Mouse (Mus musculus): ENCODE measurements around the gene Pip5k1a. TPM values are rescaled to one million over a fixed set of nuclear protein-coding genes. Genes with fewer than 3 reads are reported as not detected.

The Pip5k1a gene
- polyA plus RNA-seq (2014; fragmentation: Nextera tagmentation; extraction: Ambion mirVana): 15.4 and 16.1 TPM in 2 replicates

- H3K36me3 ChIP-seq (replicated peaks; ENCODE audit: control insufficient read depth, insufficient read depth, low read depth, low read length): no peaks in the 10 kb centered on the region
- H3K9me3 ChIP-seq (replicated peaks; ENCODE audit: control insufficient read depth, low read length): no peaks in the 10 kb centered on the region
- WGBS: under 1% methylated on average over 51 of the region's 51 CpGs
- peak; percentile 84 for ATAC-seq (replicated peaks; ENCODE audit: insufficient number of reproducible peaks, low FRiP score, low TSS enrichment, low read depth)
- no peaks in the 10 kb centered on the region for H3K4me1 ChIP-seq (ENCODE audit: control insufficient read depth, insufficient read depth, low read length)
- H3K4me3 ChIP-seq (ENCODE audit: low read depth, low read length): peak within 1 kb of the TSS; percentile 88
- H3K9ac ChIP-seq (replicated peaks; ENCODE audit: low read length): peak within 1 kb of the TSS; percentile 87
- H3K27me3 ChIP-seq (ENCODE audit: control insufficient read depth, insufficient read depth, low read length): no peaks in the 10 kb centered on the region
- DNase-seq (ENCODE audit: low spot score): peak; percentile 99
- peak within 1 kb of the TSS; percentile 42 for H3K27ac ChIP-seq (replicated peaks; ENCODE audit: low read depth, low read length)
- H3K4me2 ChIP-seq (ENCODE audit: low read depth, low read length): peak within 1 kb of the TSS; percentile 50
Measured at GRCm38 (mm10) chr3:95106338-95107117, at the start of gene Pip5k1a. Pip5k1a (minus strand) TSS chr3:95106930.

GRCm38 (mm10) chr3:95153874-95154273, 47.1 kb upstream of the Pip5k1a start:
- Histone ChIP-seq H3K4me3 (ENCODE audit: low read depth, low read length) (no peak overlapping the region), H3K4me2 (ENCODE audit: low read depth, low read length) (no peak overlapping the region), H3K27me3 (ENCODE audit: control insufficient read depth, insufficient read depth, low read length) (no peaks in the 10 kb centered on the region; the same call in 1 of the 2 replicates), H3K36me3 (replicated peaks; ENCODE audit: control insufficient read depth, insufficient read depth, low read depth, low read length) (no peaks in the 10 kb centered on the region), H3K9ac (replicated peaks; ENCODE audit: low read length) (no peak overlapping the region), H3K4me1 (ENCODE audit: control insufficient read depth, insufficient read depth, low read length) (no peaks in the 10 kb centered on the region), H3K27ac (replicated peaks; ENCODE audit: low read depth, low read length) (no peak overlapping the region), H3K9me3 (replicated peaks; ENCODE audit: control insufficient read depth, low read length) (no peaks in the 10 kb centered on the region)
- no peak for DNase-seq (ENCODE audit: low spot score)
- WGBS: 56% methylated on average over 4 of the region's 4 CpGs
- ATAC-seq (replicated peaks; ENCODE audit: insufficient number of reproducible peaks, low FRiP score, low TSS enrichment, low read depth): no peak

- H3K4me2 ChIP-seq (ENCODE audit: low read depth, low read length): no peak overlapping the region
- H3K9ac ChIP-seq (replicated peaks; ENCODE audit: low read length): no peak overlapping the region
- H3K4me3 ChIP-seq (ENCODE audit: low read depth, low read length): no peak overlapping the region
- no peaks in the 10 kb centered on the region for H3K27me3 ChIP-seq (ENCODE audit: control insufficient read depth, insufficient read depth, low read length)
- H3K9me3 ChIP-seq (replicated peaks; ENCODE audit: control insufficient read depth, low read length): no peaks in the 10 kb centered on the region
- ATAC-seq (replicated peaks; ENCODE audit: insufficient number of reproducible peaks, low FRiP score, low TSS enrichment, low read depth) (no peak), DNase-seq (ENCODE audit: low spot score) (no peak)
- no peaks in the 10 kb centered on the region for H3K36me3 ChIP-seq (replicated peaks; ENCODE audit: control insufficient read depth, insufficient read depth, low read depth, low read length)
- no peak overlapping the region for H3K27ac ChIP-seq (replicated peaks; ENCODE audit: low read depth, low read length)
- H3K4me1 ChIP-seq (ENCODE audit: control insufficient read depth, insufficient read depth, low read length): no peaks in the 10 kb centered on the region
- WGBS: 49% methylated on average over 3 of the region's 3 CpGs
Measured at GRCm38 (mm10) chr3:95147924-95148323, 41.2 kb upstream of the Pip5k1a start.

- no peak overlapping the region for H3K9ac ChIP-seq (replicated peaks; ENCODE audit: low read length)
- ATAC-seq (replicated peaks; ENCODE audit: insufficient number of reproducible peaks, low FRiP score, low TSS enrichment, low read depth): 0 out of 2 replicates have a peak, but pooled peaks have one; percentile 56
- H3K4me2 ChIP-seq (ENCODE audit: low read depth, low read length): no peak overlapping the region
- 11% methylated on average over 5 of the region's 5 CpGs for WGBS
- H3K27me3 ChIP-seq (ENCODE audit: control insufficient read depth, insufficient read depth, low read length): no peaks in the 10 kb centered on the region
- no peaks in the 10 kb centered on the region for H3K4me1 ChIP-seq (ENCODE audit: control insufficient read depth, insufficient read depth, low read length)
- no peak overlapping the region for H3K4me3 ChIP-seq (ENCODE audit: low read depth, low read length)
- H3K9me3 ChIP-seq (replicated peaks; ENCODE audit: control insufficient read depth, low read length): no peaks in the 10 kb centered on the region
- no peak overlapping the region for H3K27ac ChIP-seq (replicated peaks; ENCODE audit: low read depth, low read length)
- no peaks in the 10 kb centered on the region; the same call in 1 of the 2 replicates for H3K36me3 ChIP-seq (replicated peaks; ENCODE audit: control insufficient read depth, insufficient read depth, low read depth, low read length)
- DNase-seq (ENCODE audit: low spot score): peak; percentile 88
Measured at GRCm38 (mm10) chr3:95142617-95143011, 35.9 kb upstream of the Pip5k1a start.

- ATAC-seq (replicated peaks; ENCODE audit: insufficient number of reproducible peaks, low FRiP score, low TSS enrichment, low read depth) (no peak), DNase-seq (ENCODE audit: low spot score) (no peak)
- Histone ChIP-seq H3K4me2 (ENCODE audit: low read depth, low read length) (no peak within 1 kb of the TSS), H3K9me3 (replicated peaks; ENCODE audit: control insufficient read depth, low read length) (no peaks in the 10 kb centered on the region), H3K4me1 (ENCODE audit: control insufficient read depth, insufficient read depth, low read length) (no peaks in the 10 kb centered on the region), H3K27me3 (ENCODE audit: control insufficient read depth, insufficient read depth, low read length) (no peaks in the 10 kb centered on the region), H3K4me3 (ENCODE audit: low read depth, low read length) (no peak within 1 kb of the TSS), H3K27ac (replicated peaks; ENCODE audit: low read depth, low read length) (no peak within 1 kb of the TSS), H3K9ac (replicated peaks; ENCODE audit: low read length) (no peak within 1 kb of the TSS), H3K36me3 (replicated peaks; ENCODE audit: control insufficient read depth, insufficient read depth, low read depth, low read length) (no peaks in the 10 kb centered on the region; the same call in 1 of the 2 replicates)
- WGBS: 86% methylated on average over 10 of the region's 10 CpGs
Measured at GRCm38 (mm10) chr3:95141952-95142616, 35.4 kb upstream of the Pip5k1a start, which contains the start of gene Tnfaip8l2. Tnfaip8l2 (minus strand) TSS chr3:95142360.

- no peak overlapping the region for H3K9ac ChIP-seq (replicated peaks; ENCODE audit: low read length)
- no peak overlapping the region for H3K4me2 ChIP-seq (ENCODE audit: low read depth, low read length)
- H3K4me1 ChIP-seq (ENCODE audit: control insufficient read depth, insufficient read depth, low read length): no peaks in the 10 kb centered on the region
- H3K27me3 ChIP-seq (ENCODE audit: control insufficient read depth, insufficient read depth, low read length): no peaks in the 10 kb centered on the region
- no peaks in the 10 kb centered on the region for H3K9me3 ChIP-seq (replicated peaks; ENCODE audit: control insufficient read depth, low read length)
- no peak overlapping the region for H3K27ac ChIP-seq (replicated peaks; ENCODE audit: low read depth, low read length)
- DNase-seq (ENCODE audit: low spot score) (no peak), ATAC-seq (replicated peaks; ENCODE audit: insufficient number of reproducible peaks, low FRiP score, low TSS enrichment, low read depth) (no peak)
- 91% methylated on average over 9 of the region's 9 CpGs for WGBS
- H3K4me3 ChIP-seq (ENCODE audit: low read depth, low read length): no peak overlapping the region
- H3K36me3 ChIP-seq (replicated peaks; ENCODE audit: control insufficient read depth, insufficient read depth, low read depth, low read length): no peaks in the 10 kb centered on the region; the same call in 1 of the 2 replicates
Measured at GRCm38 (mm10) chr3:95141474-95141873, 34.7 kb upstream of the Pip5k1a start.

- no peak for DNase-seq (ENCODE audit: low spot score)
- Histone ChIP-seq H3K9me3 (replicated peaks; ENCODE audit: control insufficient read depth, low read length) (no peaks in the 10 kb centered on the region), H3K36me3 (replicated peaks; ENCODE audit: control insufficient read depth, insufficient read depth, low read depth, low read length) (no peaks in the 10 kb centered on the region; the same call in 1 of the 2 replicates), H3K27ac (replicated peaks; ENCODE audit: low read depth, low read length) (no peak overlapping the region), H3K4me2 (ENCODE audit: low read depth, low read length) (no peak overlapping the region), H3K4me1 (ENCODE audit: control insufficient read depth, insufficient read depth, low read length) (no peaks in the 10 kb centered on the region), H3K4me3 (ENCODE audit: low read depth, low read length) (no peak overlapping the region), H3K27me3 (ENCODE audit: control insufficient read depth, insufficient read depth, low read length) (no peaks in the 10 kb centered on the region), H3K9ac (replicated peaks; ENCODE audit: low read length) (no peak overlapping the region)
- ATAC-seq (replicated peaks; ENCODE audit: insufficient number of reproducible peaks, low FRiP score, low TSS enrichment, low read depth): no peak
- WGBS: 96% methylated on average over 6 of the region's 6 CpGs
Measured at GRCm38 (mm10) chr3:95140795-95141194, 34.1 kb upstream of the Pip5k1a start.

- 59% methylated on average over 18 of the region's 18 CpGs for WGBS
- ATAC-seq (replicated peaks; ENCODE audit: insufficient number of reproducible peaks, low FRiP score, low TSS enrichment, low read depth) (no peak), DNase-seq (ENCODE audit: low spot score) (no peak)
- Histone ChIP-seq H3K4me2 (ENCODE audit: low read depth, low read length) (no peak overlapping the region; the same call in 1 of the 2 replicates), H3K4me1 (ENCODE audit: control insufficient read depth, insufficient read depth, low read length) (no peaks in the 10 kb centered on the region; the same call in 1 of the 2 replicates), H3K4me3 (ENCODE audit: low read depth, low read length) (no peak overlapping the region), H3K9me3 (replicated peaks; ENCODE audit: control insufficient read depth, low read length) (no peaks in the 10 kb centered on the region), H3K27ac (replicated peaks; ENCODE audit: low read depth, low read length) (no peak overlapping the region), H3K27me3 (ENCODE audit: control insufficient read depth, insufficient read depth, low read length) (no peaks in the 10 kb centered on the region), H3K36me3 (replicated peaks; ENCODE audit: control insufficient read depth, insufficient read depth, low read depth, low read length) (no peaks in the 10 kb centered on the region; the same call in 1 of the 2 replicates), H3K9ac (replicated peaks; ENCODE audit: low read length) (no peak overlapping the region)
Measured at GRCm38 (mm10) chr3:95140289-95140595, 33.5 kb upstream of the Pip5k1a start.

All from embryonic facial prominence, embryonic 11.5 days (tissue).